Mouse (Mus musculus): ENCODE data around the gene Srarp. TPM values are rescaled to one million over a fixed set of nuclear protein-coding genes. Genes with fewer than 3 reads are reported as not detected.

The Srarp gene
- total RNA-seq (2015; ENCODE audit: low replicate concordance) (not detected in 2 replicates), total RNA-seq (2017; ENCODE audit: low replicate concordance) (0.70 TPM in 1 of 2 replicates, not detected in the other)

DNA sequence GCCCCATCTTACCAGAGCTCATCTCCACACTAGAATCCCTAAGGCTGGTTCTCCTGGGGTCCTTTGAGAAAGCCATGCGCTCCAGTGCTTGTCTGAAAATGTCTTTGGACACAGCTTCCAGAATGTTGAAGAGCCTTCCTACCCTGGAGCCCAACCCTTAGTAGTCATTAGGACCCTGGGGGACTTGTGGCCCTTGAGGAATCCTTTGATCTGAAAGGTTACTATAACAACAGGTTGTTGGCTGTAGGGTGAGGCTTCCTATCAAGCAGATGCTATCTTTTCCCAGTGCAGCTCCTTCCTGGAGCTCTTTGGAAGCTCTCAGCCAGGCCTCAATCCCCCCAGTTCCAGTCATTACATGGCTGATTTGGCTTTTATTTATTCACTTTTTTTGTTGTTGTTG is at the start of gene Srarp:
Gene Srarp (minus strand): TSS at position 132 of the 400 bp plus-strand sequence.
- ATAC-seq (replicated peaks; ENCODE audit: low FRiP score, poor library complexity, severe bottlenecking) = no peak

- no peak for ATAC-seq (replicated peaks; ENCODE audit: low FRiP score, poor library complexity, severe bottlenecking)
These were observed 48.2 kb upstream of the Srarp start for GRCm38 (mm10) chr4:141484071-141484470.

- ATAC-seq (replicated peaks; ENCODE audit: low FRiP score, poor library complexity, severe bottlenecking) = no peak
These were observed 43.5 kb upstream of the Srarp start for GRCm38 (mm10) chr4:141479411-141479810.

GRCm38 (mm10) chr4:141478794-141479193 is 42.9 kb upstream of the Srarp start:
- no peak for ATAC-seq (replicated peaks; ENCODE audit: low FRiP score, poor library complexity, severe bottlenecking)

- no peak for ATAC-seq (replicated peaks; ENCODE audit: low FRiP score, poor library complexity, severe bottlenecking)
These were observed 42.3 kb upstream of the Srarp start for GRCm38 (mm10) chr4:141478225-141478624.

DNA sequence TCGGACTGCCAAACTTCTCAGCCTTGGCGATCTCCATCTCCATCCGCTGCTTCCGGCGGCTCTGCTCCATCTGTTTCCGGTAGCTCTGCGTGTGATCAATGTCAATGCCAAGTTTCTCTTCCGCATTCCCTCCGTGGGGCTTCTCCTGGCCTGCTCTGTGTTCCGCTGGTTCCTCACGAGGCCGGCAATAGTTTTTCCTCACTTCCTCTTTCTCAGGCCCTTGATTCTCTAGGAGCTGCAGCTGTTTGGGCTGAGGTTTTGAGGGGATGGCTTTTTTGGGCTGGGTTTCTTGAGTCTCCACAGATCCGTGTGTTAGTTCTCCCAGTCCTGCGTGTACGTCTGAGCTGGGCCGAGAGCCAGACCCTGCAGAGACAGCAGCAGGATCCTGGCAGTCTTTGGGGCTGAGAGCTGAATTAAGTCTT is 41.8 kb upstream of the Srarp start:
- no peak for ATAC-seq (replicated peaks; ENCODE audit: low FRiP score, poor library complexity, severe bottlenecking)

DNA sequence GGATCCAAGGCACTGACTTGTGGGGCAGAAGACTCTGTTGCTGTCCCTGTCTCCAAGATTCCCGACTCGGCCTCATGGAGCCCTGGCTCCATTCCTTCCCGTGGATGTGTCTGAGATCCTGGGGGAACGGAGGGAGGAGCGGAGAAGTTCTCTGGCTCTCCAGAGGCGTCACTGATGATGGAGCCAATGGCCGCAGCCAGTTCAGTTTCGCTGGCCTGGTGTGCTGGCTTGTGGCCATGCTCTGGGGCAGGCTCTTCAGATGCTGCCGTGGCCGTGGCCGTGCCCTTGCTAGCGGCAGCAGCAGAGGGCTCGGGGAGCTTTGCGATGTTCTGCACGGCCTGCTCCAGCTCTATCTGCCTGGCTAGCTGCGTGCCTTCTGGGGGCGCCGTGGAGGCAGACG is 38.5 kb upstream of the Srarp start:
- ATAC-seq (replicated peaks; ENCODE audit: low FRiP score, poor library complexity, severe bottlenecking) = no peak

GRCm38 (mm10) chr4:141472641-141473321 is 36.9 kb upstream of the Srarp start:
- no peak for ATAC-seq (replicated peaks; ENCODE audit: low FRiP score, poor library complexity, severe bottlenecking)

GRCm38 (mm10) chr4:141471491-141471890 is 35.6 kb upstream of the Srarp start:
- ATAC-seq (replicated peaks; ENCODE audit: low FRiP score, poor library complexity, severe bottlenecking) = no peak

DNA sequence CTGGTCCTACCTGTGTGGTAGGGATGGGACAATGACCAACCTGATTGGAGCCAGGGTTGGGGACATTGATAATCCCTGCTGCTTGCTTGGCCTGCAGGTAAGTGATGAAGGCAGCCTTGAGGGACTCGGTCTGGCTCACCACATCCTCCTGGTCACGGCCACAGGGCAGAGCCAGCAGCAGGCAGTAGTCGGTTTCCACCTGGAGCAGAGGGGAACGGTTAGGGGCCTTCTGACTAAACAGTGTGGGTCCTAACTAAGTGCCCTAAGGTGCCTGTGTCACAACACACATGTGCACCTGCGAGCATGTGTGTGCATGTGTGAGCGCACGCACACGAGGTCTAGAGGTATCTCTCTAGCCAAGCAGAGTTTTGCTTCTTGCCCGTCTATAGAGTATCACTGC is 33.4 kb upstream of the Srarp start:
- no peak for ATAC-seq (replicated peaks; ENCODE audit: low FRiP score, poor library complexity, severe bottlenecking)

GRCm38 (mm10) chr4:141468576-141468975 is 32.7 kb upstream of the Srarp start:
- no peak for ATAC-seq (replicated peaks; ENCODE audit: low FRiP score, poor library complexity, severe bottlenecking)

- ATAC-seq (replicated peaks; ENCODE audit: low FRiP score, poor library complexity, severe bottlenecking) = no peak
These were observed 31.6 kb upstream of the Srarp start for GRCm38 (mm10) chr4:141467581-141467927.

DNA sequence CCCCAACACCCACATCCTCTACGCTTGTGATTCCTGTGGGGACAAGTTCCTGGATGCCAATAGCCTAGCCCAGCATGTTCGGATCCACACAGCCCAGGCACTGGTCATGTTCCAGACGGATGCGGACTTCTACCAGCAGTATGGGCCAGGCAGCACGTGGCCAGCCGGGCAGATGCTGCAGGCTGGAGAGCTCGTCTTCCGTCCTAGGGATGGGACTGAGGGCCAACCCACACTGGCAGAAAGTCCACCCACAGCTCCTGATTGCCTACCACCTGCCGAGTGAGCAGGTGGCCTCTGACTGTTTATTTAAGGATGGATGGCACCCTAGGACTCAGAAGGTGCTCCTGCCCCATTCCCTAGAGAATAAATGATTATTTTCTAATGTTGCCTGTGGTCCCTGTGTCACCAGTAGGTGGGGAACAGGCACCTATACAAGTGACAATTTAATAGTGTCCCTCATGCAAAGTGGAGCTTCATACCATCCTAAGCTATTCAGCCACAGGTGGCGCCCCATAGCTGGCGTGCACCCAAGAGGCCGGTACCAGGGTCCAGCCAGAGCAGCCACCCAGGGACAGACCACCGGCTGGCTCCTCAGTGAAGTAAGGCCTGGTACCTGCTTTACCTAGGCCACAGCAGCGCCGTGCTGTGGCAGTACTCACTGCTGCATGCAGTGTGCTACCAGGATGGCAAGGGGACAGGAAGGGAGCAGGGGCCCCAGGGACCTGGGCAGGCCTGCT is 31.1 kb upstream of the Srarp start:
- ATAC-seq (replicated peaks; ENCODE audit: low FRiP score, poor library complexity, severe bottlenecking) = no peak

DNA sequence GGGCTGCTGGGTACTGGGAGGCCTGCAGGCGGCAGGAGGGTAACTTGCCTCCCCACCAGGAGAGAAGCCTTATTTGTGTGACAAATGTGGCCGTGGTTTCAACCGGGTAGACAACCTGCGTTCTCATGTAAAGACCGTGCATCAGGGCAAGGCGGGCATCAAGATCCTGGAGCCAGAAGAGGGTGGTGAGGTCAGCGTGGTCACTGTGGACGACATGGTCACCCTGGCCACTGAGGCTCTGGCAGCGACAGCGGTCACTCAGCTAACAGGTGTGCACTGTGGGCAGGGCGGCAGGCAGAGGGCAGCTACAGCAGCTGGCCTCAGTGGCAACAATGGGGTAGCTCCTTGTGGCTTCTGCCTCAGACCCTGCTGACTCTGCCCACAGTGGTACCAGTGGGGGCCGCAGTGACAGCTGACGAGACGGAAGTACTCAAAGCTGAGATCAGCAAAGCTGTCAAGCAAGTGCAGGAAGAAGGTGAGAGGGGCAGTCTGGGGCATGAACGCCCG is 30.4 kb upstream of the Srarp start:
- ATAC-seq (replicated peaks; ENCODE audit: low FRiP score, poor library complexity, severe bottlenecking) = no peak

GRCm38 (mm10) chr4:141465512-141466288 is 29.8 kb upstream of the Srarp start:
- ATAC-seq (replicated peaks; ENCODE audit: low FRiP score, poor library complexity, severe bottlenecking) = no peak

DNA sequence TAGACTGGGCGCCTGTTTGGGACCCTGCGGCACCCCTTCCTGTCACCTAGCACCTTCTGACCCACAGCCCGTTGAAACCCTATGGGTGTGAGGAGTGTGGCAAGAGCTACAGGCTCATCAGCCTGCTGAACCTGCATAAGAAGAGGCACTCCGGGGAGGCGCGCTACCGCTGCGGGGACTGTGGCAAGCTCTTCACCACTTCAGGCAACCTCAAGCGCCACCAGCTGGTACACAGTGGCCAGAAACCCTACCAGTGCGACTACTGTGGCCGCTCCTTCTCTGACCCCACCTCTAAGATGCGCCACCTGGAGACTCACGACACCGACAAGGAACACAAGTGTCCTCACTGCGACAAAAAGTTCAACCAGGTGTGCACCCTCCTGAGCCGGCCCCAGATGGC is 28.8 kb upstream of the Srarp start:
- no peak for ATAC-seq (replicated peaks; ENCODE audit: low FRiP score, poor library complexity, severe bottlenecking)

GRCm38 (mm10) chr4:141463472-141463871 is 27.6 kb upstream of the Srarp start:
- no peak for ATAC-seq (replicated peaks; ENCODE audit: low FRiP score, poor library complexity, severe bottlenecking)

DNA sequence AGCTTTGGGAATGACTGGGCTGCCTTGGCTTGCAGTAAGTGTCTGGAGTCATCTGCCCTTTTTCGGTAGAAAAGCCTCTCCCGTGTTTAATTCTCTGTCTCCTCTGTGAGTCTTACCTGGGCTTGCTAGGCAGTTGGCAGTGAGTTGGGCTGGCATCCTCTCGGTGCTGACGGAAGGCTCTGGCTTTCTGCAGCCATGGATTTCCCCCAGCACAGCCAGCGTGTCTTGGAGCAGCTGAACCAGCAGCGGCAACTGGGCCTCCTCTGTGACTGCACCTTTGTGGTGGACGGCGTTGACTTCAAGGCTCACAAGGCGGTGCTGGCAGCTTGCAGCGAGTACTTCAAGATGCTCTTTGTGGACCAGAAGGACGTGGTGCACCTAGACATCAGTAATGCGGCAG is 25.7 kb upstream of the Srarp start:
- ATAC-seq (replicated peaks; ENCODE audit: low FRiP score, poor library complexity, severe bottlenecking) = no peak

DNA sequence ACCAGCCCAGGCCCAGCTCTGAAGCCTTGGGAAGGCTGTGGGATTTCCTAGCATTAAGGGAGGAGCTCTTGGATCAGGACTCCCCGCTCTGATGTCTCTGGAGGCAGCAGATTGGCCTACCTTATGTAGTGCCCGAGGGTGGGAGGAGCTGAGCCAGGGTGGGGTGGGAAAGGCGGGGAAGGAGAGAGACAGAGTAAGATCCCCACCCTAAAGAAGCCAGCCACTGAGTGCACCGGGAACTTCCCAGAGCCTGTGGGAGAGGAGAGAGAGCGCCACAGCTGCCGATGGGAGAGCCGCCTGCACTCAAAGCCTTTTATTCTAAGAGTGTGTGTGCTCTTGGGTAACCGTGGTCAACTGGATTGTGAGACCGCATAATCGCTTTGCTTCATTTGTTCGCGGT is 25.2 kb upstream of the Srarp start:
- no peak for ATAC-seq (replicated peaks; ENCODE audit: low FRiP score, poor library complexity, severe bottlenecking)

- no peak for ATAC-seq (replicated peaks; ENCODE audit: low FRiP score, poor library complexity, severe bottlenecking)
These were observed 24.6 kb upstream of the Srarp start for GRCm38 (mm10) chr4:141460481-141460880.
